Mouse (Mus musculus) retina, embryonic 14.5 days (tissue): ENCODE measurements at regions not wholly inside any gene's neighbourhood (a gene's known extent, or its start where the extent isn't known, plus 50 kb on each side); places are given as distances from the start of the nearest gene placed in this dataset.

Experiments
- DNase-seq: peaks from one replicate; pipeline ENCODE4 v3.0.0-alpha.2; 2015; ENCODE audit warnings: low spot score

DNA sequence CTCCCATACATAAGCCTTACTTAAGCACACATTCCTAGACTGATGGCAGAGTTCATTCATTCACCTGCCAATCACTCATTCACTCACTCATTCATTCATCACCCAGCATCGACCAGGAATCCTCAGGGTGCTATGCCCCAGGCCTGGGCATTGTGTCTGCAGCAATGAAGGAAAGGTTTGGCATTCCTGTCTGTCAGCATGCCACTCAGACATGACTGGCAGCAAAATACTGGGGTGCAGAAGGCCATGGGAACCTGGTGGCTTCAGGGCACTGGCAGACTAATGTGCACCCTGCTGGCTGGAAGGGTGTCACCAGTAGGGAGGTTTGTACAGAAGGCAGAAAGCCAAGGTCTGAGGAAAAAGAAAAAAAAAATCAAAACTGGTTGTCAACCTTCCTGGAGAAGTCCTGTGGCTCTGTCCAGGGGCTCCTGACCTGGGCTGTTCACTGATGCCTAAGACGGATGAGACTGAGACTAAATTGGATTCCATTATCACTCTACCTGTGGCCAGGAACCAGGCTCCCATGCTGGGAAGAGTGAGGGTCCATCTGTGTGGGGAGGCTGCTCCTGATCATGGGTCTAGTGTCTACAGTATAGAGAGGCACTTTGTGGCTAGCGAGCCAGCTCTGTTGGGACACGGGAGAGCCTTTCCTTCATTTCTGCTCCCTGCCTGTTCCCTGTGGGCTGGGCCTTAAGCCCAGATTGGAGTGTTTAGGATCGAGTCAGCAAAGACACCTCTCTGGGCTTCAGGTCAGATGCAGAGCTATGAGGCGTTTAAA lies 104.1 kb downstream of the Cstad start:
- no peak for DNase-seq

GRCm38 (mm10) chr2:30697851-30698250 lies 103.0 kb downstream of the Cstad start:
- no peak for DNase-seq

DNA sequence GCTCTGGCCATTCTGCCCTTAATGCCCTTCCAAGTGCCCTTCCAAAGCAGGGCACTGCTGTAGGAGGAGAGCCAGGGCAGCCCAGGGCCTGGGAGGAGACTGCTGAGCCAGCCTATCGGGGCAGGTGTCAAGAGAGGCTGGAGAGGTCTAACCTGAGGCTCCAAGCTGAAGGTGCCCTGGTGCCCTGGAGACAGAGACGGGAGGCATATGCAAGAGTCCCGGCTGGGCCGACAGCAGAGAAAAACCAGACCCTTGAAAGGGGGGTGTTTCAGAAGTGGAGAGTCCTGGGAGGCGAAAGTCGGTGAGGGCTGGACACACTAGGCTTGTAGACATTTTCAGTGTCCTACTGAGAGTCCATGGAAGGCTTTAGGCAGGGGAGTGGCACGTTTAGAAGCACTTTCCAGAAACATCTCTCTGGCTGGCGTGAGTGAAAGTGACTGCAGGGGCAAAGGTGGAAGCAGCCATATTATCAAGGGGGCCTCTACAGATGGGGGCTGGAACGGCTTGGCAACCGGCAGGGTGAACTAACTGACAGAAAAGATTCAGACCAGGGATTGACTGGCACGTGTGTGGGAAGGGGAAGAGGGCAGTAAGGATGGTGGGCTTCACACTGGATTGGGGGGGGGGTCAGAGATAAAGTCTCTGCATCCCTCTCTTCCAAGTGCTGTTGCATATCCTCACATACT lies 101.1 kb downstream of the Cstad start:
- DNase-seq: no peak

- DNase-seq: no peak
Observed at GRCm38 (mm10) chr2:30695041-30695440, 100.2 kb downstream of the Cstad start.

GRCm38 (mm10) chr2:30693206-30694035 lies 98.6 kb downstream of the Cstad start:
- DNase-seq: peak; percentile 91

DNA sequence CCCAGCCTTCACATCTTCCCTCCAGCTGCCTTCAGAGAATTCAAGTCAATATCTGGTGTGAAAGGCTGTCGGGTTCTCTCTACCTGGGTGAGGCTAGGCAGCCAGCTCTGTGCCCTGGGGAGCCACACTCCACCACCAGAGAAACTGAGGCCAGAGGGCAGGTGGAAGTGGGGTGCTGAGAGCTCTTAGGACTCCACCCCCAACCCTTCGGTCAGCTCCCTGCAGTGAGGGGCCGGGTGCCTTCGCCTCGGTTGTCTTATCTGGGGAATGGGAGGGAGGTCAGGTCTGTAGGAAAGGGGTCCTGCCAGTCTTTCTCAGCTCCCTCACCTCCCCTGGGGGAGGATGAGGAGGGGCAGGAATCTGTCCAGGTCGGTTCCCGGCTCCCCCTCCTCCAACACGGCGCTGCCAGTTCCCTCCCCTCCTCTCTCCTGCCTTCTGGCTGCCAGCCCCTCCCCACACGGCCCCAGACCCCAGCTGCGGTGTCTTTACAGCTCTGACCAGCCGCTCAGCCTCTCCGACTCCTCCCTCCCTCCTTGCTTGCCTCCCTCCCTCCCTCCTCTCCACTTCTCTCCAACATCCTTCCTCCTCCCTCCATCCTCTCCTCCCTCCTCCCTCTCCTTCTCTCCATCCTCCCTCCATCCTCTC lies 97.8 kb downstream of the Cstad start:
- DNase-seq: peak; percentile 87

- DNase-seq: no peak
Observed at GRCm38 (mm10) chr2:30691857-30692560, 97.2 kb downstream of the Cstad start.

- no peak for DNase-seq
Observed at GRCm38 (mm10) chr2:30690925-30691856, 96.4 kb downstream of the Cstad start.

DNA sequence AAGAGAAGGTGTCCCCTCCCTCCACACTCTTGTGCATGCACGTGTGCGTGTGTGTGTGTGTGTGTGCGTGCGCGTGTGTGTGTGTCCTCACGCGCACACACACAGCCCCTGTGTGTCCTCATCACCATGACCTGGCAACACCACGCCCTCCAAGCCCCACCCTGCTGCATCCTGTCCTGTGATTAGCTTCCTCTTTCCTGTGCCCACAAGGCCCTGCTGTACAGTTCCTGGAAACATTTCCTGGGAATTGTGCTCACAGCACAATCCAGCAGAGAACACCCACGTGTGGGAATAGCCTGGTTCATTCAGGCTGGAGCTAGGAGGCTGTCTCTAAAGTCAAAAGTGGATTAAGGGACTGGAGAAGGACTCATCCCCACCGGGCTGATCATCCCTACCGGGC lies 95.5 kb downstream of the Cstad start:
- DNase-seq: no peak

DNA sequence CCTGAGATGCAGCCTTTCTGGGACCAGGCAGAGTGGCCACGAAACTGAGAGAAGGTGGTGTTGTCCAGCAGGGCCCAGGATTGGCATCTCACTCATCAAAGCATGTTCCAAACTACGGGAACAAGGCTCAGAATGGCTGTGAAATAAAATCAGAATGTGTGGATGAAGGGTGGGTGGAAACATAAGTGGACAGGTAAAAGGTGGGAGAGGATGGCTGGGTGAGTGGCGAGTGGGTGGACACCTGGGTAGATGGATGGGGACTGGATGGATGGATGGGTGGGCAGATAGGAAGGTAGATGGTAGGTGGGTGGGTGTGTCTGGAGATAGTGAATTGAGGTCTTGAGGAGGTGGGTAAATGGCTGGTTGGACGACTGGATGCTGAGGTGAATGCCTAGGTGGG lies 93.6 kb downstream of the Cstad start:
- no peak for DNase-seq

- DNase-seq: no peak
Observed at GRCm38 (mm10) chr2:30687121-30687551, 92.3 kb downstream of the Cstad start.

- no peak for DNase-seq
Observed at GRCm38 (mm10) chr2:30686359-30686758, 91.5 kb downstream of the Cstad start.

DNA sequence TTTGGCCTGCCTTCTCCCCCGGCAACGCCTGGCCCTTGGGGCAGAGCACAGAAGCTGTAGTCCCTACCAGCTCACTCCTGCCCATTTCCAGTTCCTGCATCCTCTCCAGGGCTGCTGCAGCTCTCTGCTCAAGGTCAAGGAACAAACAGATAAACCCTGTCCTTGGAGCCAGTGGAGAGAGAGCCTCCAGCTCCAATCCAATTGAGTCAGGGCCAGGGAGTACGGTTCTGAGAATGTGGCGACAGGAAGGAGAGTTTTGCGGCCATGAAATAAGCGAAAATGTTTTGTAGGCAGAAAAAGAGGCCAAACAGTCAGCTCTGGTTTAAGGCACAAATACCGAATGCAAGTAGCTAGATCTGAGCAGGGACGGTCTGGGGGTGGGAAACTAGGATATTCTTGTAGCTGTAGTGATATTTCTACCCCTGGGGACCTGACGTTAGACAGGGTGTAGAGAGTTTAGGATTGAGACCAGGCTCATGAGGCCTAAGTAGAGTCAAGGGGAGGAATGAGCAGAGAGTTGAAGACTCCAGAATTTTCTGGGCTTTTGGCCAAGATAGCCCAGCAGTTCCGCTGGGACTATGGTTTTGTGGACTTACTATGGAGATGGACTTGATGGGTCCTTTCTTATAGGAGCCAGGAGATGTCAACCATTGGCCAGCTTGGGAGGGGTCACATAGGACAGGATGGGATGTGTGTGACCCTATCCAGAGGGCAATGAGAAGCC lies 90.5 kb downstream of the Cstad start:
- no peak for DNase-seq

GRCm38 (mm10) chr2:30684461-30684860 lies 89.6 kb downstream of the Cstad start:
- no peak for DNase-seq

GRCm38 (mm10) chr2:30682146-30682825 lies 87.4 kb downstream of the Cstad start:
- DNase-seq: peak; percentile 69

- no peak for DNase-seq
Observed at GRCm38 (mm10) chr2:30681642-30682041, 86.8 kb downstream of the Cstad start.

DNA sequence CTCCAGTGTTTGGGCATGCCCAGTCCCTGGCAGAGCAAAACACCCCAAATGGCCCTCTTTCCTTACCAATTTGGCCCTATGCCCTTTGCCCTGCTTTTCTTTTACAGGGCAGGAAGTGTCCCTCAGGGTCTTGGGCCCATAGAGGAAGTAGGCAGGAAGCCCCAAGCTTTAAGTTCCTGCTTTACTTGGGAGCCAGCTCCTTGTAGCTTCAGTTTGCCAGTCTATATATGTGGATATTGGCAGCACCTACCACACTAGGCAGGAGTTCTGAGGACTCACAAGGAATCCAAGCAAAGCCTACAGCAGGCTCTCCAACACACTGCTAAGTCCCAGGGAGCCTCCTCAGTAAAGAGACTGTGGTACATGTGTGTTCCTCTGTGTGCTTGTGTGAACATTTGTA lies 84.2 kb downstream of the Cstad start:
- DNase-seq: no peak

- no peak for DNase-seq
Observed at GRCm38 (mm10) chr2:30677498-30677897, 82.7 kb downstream of the Cstad start.

DNA sequence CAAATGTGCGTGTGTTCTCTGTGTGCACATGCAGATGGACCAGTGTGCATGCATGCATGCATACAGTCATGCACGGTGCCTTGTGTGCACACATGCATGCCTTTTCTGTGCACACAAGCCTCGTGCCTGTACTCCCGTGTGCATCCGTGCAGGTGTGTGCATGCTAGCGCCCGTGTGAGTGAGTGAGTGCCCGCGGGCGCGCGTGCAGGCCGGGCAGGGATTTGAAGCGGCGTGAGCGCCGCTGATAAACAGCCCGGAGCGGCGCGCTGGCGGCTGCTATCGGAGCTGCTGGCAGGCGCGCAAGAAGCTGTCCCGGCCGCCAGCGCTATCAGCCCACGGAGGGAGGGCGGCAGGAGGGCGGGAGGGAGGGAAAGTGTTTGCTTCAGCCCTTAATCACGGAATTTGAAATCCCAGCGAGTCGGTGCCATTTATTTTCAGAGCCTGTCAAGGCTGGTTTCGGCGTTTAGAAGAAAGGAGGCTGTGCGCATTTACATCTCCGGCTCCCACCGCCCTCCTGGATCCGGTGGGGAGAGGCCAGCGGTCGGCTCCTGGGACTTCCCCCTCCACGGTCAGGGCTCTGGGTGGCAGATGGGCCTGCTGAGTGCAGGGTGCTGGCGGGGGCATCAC lies 82.1 kb downstream of the Cstad start:
- DNase-seq: peak; percentile 65
